Mouse (Mus musculus): ENCODE measurements around the gene Pnma3. TPM values are rescaled to one million over a fixed set of nuclear protein-coding genes. Genes with fewer than 3 reads are reported as not detected.
"Not testable (repeated sequence)": the region's sequence is repeated elsewhere in the genome, so short reads cannot be mapped to it uniquely, and the experiment has no call there.

Pnma3 gene
- polyA plus RNA-seq (2015; fragmentation: Nextera tagmentation; extraction: Ambion mirVana): 0.13 and 0.21 TPM in 2 replicates

DNA sequence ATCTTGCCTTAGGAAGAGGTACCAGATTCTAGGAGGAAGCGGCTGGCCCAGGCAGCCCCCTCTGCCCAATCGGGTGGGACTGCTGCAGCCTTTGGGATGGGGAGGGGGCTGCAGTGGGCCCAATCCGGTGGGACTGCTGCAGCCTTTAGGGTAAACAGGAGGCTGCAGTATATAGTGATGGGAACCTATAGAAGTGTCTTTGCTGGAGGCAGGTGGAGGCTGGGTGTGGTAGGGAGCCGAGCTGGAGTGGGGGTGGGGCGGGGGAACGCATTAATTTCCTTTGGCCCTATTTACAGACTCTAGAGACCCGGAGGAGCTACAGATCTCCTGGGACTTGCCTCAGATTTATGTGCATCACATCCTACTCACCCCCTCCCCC is at the start of gene Pnma3:
Gene Pnma3 (plus strand): TSS at position 373 of the 379 bp plus-strand sequence.
- Histone ChIP-seq H3K36me3 (no peaks in the 10 kb centered on the region), H3K9me3 (no peaks in the 10 kb centered on the region), H3K9ac (no peak within 1 kb of the TSS), H3K27ac (no peak within 1 kb of the TSS), H3K4me3 (replicated peaks) (no peak within 1 kb of the TSS), H3K4me2 (peak within 1 kb of the TSS; percentile 39), H3K4me1 (0 out of 2 replicates have a peak, but pooled peaks cover 3% of the 10 kb centered on the region), H3K27me3 (replicated peaks) (no peaks in the 10 kb centered on the region)
- ATAC-seq (ENCODE audit: insufficient read depth, low FRiP score, low read depth): no peak
- WGBS: 30% methylated on average over 7 of the region's 7 CpGs

GRCm38 (mm10) chrX:73037003-73037402 is 27.6 kb upstream of the Pnma3 start, which contains the start of gene Pnma5:
Gene Pnma5, minus strand, starts transcription at chrX:73037103.
- WGBS: 61% methylated on average over 1 of the region's 1 CpGs
- H3K36me3 ChIP-seq: no peaks in the 10 kb centered on the region
- ATAC-seq (ENCODE audit: insufficient read depth, low FRiP score, low read depth): no peak
- H3K4me3 ChIP-seq (replicated peaks): no peak within 1 kb of the TSS
- H3K27ac ChIP-seq: no peak within 1 kb of the TSS
- H3K9me3 ChIP-seq: no peaks in the 10 kb centered on the region
- H3K9ac ChIP-seq: no peak within 1 kb of the TSS
- no peaks in the 10 kb centered on the region for H3K4me1 ChIP-seq
- no peaks in the 10 kb centered on the region for H3K27me3 ChIP-seq (replicated peaks)
- no peak within 1 kb of the TSS for H3K4me2 ChIP-seq

DNA sequence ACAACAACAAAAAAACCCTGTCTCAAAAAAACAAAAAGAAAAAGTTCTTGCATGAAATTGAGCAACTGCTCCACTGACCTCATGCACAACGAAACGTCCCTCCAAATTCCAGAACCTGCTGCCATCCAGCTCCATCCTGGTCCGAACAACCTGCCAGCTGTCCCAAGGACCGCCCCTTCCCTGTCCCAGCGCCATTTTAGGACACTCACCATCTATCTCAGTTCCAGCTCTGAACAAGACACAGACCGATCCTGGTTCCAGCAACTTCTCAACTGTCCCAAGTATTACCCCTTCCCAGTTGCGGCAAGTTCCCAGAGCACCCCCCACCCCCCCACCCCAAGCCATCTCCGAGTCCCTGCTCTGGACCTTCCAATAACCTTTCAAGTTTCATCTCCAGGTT is 25.8 kb upstream of the Pnma3 start:
- Histone ChIP-seq H3K9ac (no peak overlapping the region), H3K4me1 (no peaks in the 10 kb centered on the region), H3K27ac (no peak overlapping the region), H3K36me3 (no peaks in the 10 kb centered on the region), H3K4me3 (replicated peaks) (no peak overlapping the region), H3K4me2 (no peak overlapping the region), H3K9me3 (no peaks in the 10 kb centered on the region), H3K27me3 (replicated peaks) (no peaks in the 10 kb centered on the region)
- WGBS: 73% methylated on average over 8 of the region's 8 CpGs
- ATAC-seq (ENCODE audit: insufficient read depth, low FRiP score, low read depth): no peak

- 79% methylated on average over 12 of the region's 12 CpGs for WGBS
- H3K4me1 ChIP-seq: no peaks in the 10 kb centered on the region
- H3K4me3 ChIP-seq (replicated peaks): no peak overlapping the region
- no peak for ATAC-seq (ENCODE audit: insufficient read depth, low FRiP score, low read depth)
- H3K4me2 ChIP-seq: no peak overlapping the region
- no peaks in the 10 kb centered on the region for H3K36me3 ChIP-seq
- no peaks in the 10 kb centered on the region for H3K27me3 ChIP-seq (replicated peaks)
- no peaks in the 10 kb centered on the region for H3K9me3 ChIP-seq
- H3K27ac ChIP-seq: no peak overlapping the region
- H3K9ac ChIP-seq: no peak overlapping the region
These were observed 24.9 kb upstream of the Pnma3 start for GRCm38 (mm10) chrX:73039666-73040065.

- Histone ChIP-seq H3K27me3 (replicated peaks) (no peaks in the 10 kb centered on the region), H3K27ac (no peak overlapping the region), H3K9ac (no peak overlapping the region), H3K4me1 (no peaks in the 10 kb centered on the region), H3K4me2 (no peak overlapping the region), H3K4me3 (replicated peaks) (no peak overlapping the region), H3K36me3 (no peaks in the 10 kb centered on the region), H3K9me3 (no peaks in the 10 kb centered on the region)
- ATAC-seq (ENCODE audit: insufficient read depth, low FRiP score, low read depth): peak; percentile 92
- WGBS: 15% methylated on average over 14 of the region's 14 CpGs
These were observed 10.6 kb upstream of the Pnma3 start for GRCm38 (mm10) chrX:73053860-73054563.

GRCm38 (mm10) chrX:73061528-73061927 is 3.1 kb upstream of the Pnma3 start:
- no peak overlapping the region for H3K4me2 ChIP-seq
- H3K27ac ChIP-seq: no peak overlapping the region
- H3K4me1 ChIP-seq: 0 out of 2 replicates have a peak, but pooled peaks cover 3% of the 10 kb centered on the region
- no peak overlapping the region for H3K9ac ChIP-seq
- no peaks in the 10 kb centered on the region for H3K36me3 ChIP-seq
- no peaks in the 10 kb centered on the region for H3K27me3 ChIP-seq (replicated peaks)
- no peak for ATAC-seq (ENCODE audit: insufficient read depth, low FRiP score, low read depth)
- 79% methylated on average over 1 of the region's 1 CpGs for WGBS
- no peaks in the 10 kb centered on the region for H3K9me3 ChIP-seq
- H3K4me3 ChIP-seq (replicated peaks): no peak overlapping the region

- Histone ChIP-seq H3K4me1 (0 out of 2 replicates have a peak, but pooled peaks cover 3% of the 10 kb centered on the region), H3K9me3 (no peaks in the 10 kb centered on the region), H3K4me3 (replicated peaks) (no peak overlapping the region), H3K4me2 (no peak overlapping the region), H3K27ac (no peak overlapping the region), H3K36me3 (no peaks in the 10 kb centered on the region), H3K27me3 (replicated peaks) (no peaks in the 10 kb centered on the region), H3K9ac (no peak overlapping the region)
- 40% methylated on average over 5 of the region's 5 CpGs for WGBS
- no peak for ATAC-seq (ENCODE audit: insufficient read depth, low FRiP score, low read depth)
These were observed 2.3 kb upstream of the Pnma3 start for GRCm38 (mm10) chrX:73062323-73062722.

DNA sequence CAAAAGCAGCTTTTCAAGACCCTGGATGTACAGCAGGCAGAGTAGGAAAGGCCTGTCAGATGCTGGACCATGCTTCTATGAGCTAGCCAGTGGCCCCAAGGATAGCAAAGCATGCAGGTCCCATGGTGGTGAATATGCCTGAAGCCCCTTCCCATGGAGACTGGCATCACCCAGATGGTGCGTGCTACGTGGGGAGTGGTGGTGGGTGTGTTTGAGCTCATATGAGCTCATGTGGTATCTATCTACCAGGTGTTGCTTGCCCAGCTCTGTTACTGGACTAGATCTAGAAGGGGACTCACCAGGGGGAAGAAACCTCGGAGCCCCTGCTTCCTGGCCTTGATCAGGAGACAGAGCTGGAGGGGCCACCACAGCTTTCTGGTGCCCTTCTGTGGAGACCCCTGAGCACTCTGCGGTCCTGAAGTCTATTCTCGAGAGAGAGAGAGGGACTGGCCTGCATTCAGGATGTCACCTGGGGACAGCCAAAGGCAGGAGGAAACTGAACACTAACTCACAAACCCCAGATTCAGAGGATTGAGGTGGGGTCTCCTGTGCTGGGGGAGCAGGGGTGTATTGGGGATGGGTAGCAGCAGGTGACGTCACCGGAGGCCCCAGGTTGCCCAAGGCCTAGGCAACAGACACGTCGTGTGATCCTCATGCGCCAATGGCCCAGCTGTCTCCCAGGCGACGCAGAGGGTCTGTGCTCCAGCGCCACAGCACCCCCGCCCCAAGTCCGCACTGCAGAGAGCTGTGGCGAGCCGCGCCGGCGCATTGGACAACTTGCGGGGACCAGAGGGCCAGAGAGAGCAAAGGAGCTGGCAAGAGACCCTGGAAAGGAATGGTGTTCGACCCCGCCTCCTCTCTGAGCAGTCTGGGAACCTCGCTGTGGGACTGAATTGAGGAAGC is 824 bp upstream of the Pnma3 start:
- H3K4me2 ChIP-seq: peak overlapping the region; percentile 39
- no peak overlapping the region for H3K27ac ChIP-seq
- no peaks in the 10 kb centered on the region for H3K36me3 ChIP-seq
- 0 out of 2 replicates have a peak, but pooled peaks have one; percentile 10 for ATAC-seq (ENCODE audit: insufficient read depth, low FRiP score, low read depth)
- H3K9me3 ChIP-seq: no peaks in the 10 kb centered on the region
- H3K4me3 ChIP-seq (replicated peaks): no peak overlapping the region
- 0 out of 2 replicates have a peak, but pooled peaks cover 3% of the 10 kb centered on the region for H3K4me1 ChIP-seq
- no peak overlapping the region for H3K9ac ChIP-seq
- H3K27me3 ChIP-seq (replicated peaks): no peaks in the 10 kb centered on the region
- WGBS: 42% methylated on average over 23 of the region's 24 CpGs

- not testable (repeated sequence) for H3K27me3 ChIP-seq (replicated peaks); H3K27ac ChIP-seq; H3K9me3 ChIP-seq; H3K36me3 ChIP-seq; H3K4me1 ChIP-seq; H3K4me2 ChIP-seq; H3K4me3 ChIP-seq (replicated peaks); H3K9ac ChIP-seq
- ATAC-seq (ENCODE audit: insufficient read depth, low FRiP score, low read depth): peak; percentile 56; the same call in 1 of the 2 replicates
- WGBS: 37% methylated on average over 2 of the region's 5 CpGs
These were observed 2.3 kb downstream of the Pnma3 start for GRCm38 (mm10) chrX:73066765-73067312.

DNA sequence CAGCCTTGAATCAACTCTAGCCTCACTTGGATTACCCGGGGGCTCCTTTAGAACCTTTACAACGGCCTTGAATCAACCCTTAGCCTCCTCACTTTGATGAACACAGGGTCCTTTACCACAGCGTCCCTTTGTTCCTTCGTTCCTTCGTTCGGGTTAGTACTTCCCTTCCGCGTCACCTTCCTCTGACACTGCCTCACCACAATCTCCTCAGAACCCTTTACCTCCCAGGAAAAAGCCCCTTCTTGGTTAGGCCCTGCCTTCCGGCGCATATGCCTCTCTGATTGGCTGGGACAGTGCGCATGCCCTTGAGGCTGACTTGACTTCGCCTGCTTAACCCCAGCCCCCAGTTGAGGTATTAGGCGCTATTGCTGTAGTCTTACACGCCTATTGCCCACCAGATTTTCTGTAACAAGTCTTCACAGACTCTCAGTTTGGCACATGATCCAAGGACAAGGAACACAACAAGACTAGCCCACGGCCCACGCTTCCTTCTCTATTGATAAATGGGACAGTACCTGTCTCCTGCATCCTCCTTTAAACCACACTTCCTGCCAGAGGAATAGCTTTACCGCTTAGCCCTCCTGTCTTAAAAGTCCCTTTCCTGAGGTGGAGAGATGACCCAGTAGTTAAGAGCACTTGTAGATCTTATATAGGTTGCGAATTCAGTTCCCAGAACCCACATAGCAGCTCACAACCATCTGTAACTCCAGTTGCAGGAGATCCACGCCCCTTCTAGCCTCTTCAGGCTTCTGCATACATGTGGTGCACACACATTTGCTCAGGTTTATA is 17.9 kb downstream of the Pnma3 start, which contains the start of gene Xlr4a:
Gene Xlr4a (minus strand): TSS at position 212 of the 789 bp plus-strand sequence.
- not testable (repeated sequence) for H3K4me1 ChIP-seq
- WGBS: 80% methylated on average over 19 of the region's 19 CpGs

GRCm38 (mm10) chrX:73096941-73097508 is 32.4 kb downstream of the Pnma3 start, which contains the start of gene Xlr3a:
Gene Xlr3a, minus strand, starts transcription at chrX:73097095.
- WGBS: 68% methylated on average over 13 of the region's 13 CpGs

More for the DNA sequence above, 17.9 kb downstream of the Pnma3 start, which contains the start of gene Xlr4a:
- H3K4me3 ChIP-seq (replicated peaks); H3K27me3 ChIP-seq (replicated peaks); ATAC-seq (ENCODE audit: insufficient read depth, low FRiP score, low read depth); H3K4me2 ChIP-seq; H3K27ac ChIP-seq; H3K9me3 ChIP-seq; H3K36me3 ChIP-seq; H3K9ac ChIP-seq: not testable (repeated sequence)

More at GRCm38 (mm10) chrX:73096941-73097508, 32.4 kb downstream of the Pnma3 start, which contains the start of gene Xlr3a:
- ATAC-seq (ENCODE audit: insufficient read depth, low FRiP score, low read depth); H3K9ac ChIP-seq; H3K27ac ChIP-seq; H3K36me3 ChIP-seq; H3K27me3 ChIP-seq (replicated peaks); H3K9me3 ChIP-seq; H3K4me1 ChIP-seq; H3K4me3 ChIP-seq (replicated peaks); H3K4me2 ChIP-seq: not testable (repeated sequence)

All from stomach, embryonic 15.5 days (tissue).